Mouse (Mus musculus): ENCODE measurements around the gene Psph.

DNA sequence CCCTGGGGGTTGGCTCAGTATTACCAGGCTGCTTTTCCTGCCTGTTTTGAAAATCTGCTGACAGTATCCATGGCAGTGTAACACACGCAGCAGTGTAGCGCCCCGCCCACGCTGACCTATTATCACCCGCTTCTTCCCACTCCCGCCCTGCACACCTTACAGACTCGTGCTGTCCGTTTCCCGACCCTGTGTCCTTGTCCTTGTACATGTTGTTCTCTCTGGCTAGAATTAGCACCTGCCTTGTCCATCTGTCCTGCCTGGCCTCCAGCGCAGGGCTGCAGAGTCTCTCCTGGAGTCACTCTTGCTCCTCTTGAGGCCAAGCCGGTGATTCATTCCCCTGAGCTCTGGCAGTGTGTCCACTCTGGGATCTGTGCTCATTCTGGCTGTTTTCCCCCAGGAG, 56.9 kb downstream of the Psph start:
- no peak for TF ChIP-seq CTCF (IDR thresholded peaks at IDR 0.05)
- no peak for TF ChIP-seq EP300 (IDR thresholded peaks at IDR 0.05)

Data from lung, postnatal 0 days (tissue).